Mouse (Mus musculus) spleen, adult 12 weeks (tissue): Measurements from ENCODE around the gene Fbxl22.

Source experiments
- DNase-seq: peaks from one replicate; pipeline ENCODE4 v3.0.0; 2022; ENCODE audit warnings: low spot score

Gene Fbxl22

GRCm38 (mm10) chr9:66507684-66508083, 6.7 kb downstream of the Fbxl22 start:
- DNase-seq: no peak

GRCm38 (mm10) chr9:66506424-66506823, 8.0 kb downstream of the Fbxl22 start:
- DNase-seq: no peak

GRCm38 (mm10) chr9:66506011-66506410, 8.4 kb downstream of the Fbxl22 start:
- no peak for DNase-seq

- peak; percentile 64 for DNase-seq
Measured at GRCm38 (mm10) chr9:66505141-66505917, 9.1 kb downstream of the Fbxl22 start.

- no peak for DNase-seq
Measured at GRCm38 (mm10) chr9:66504518-66504917, 9.9 kb downstream of the Fbxl22 start.

- DNase-seq: peak; percentile 42
Measured at GRCm38 (mm10) chr9:66503879-66504411, 10.4 kb downstream of the Fbxl22 start.

- DNase-seq: no peak
Measured at GRCm38 (mm10) chr9:66501248-66501647, 13.1 kb downstream of the Fbxl22 start.

- no peak for DNase-seq
Measured at GRCm38 (mm10) chr9:66493992-66494391, 20.4 kb downstream of the Fbxl22 start.

GRCm38 (mm10) chr9:66492361-66492760, 22.0 kb downstream of the Fbxl22 start:
- no peak for DNase-seq

- DNase-seq: no peak
Measured at GRCm38 (mm10) chr9:66488786-66489185, 25.6 kb downstream of the Fbxl22 start.

GRCm38 (mm10) chr9:66483429-66483828, 31.0 kb downstream of the Fbxl22 start:
- no peak for DNase-seq

- no peak for DNase-seq
Measured at GRCm38 (mm10) chr9:66477785-66478184, 36.6 kb downstream of the Fbxl22 start.

- no peak for DNase-seq
Measured at GRCm38 (mm10) chr9:66465087-66465486, 49.3 kb downstream of the Fbxl22 start.
